Mouse (Mus musculus): ENCODE measurements at regions not wholly inside any gene's neighbourhood (a gene's known extent, or its start where the extent isn't known, plus 50 kb on each side); places are given as distances from the start of the nearest gene placed in this dataset.

DNA sequence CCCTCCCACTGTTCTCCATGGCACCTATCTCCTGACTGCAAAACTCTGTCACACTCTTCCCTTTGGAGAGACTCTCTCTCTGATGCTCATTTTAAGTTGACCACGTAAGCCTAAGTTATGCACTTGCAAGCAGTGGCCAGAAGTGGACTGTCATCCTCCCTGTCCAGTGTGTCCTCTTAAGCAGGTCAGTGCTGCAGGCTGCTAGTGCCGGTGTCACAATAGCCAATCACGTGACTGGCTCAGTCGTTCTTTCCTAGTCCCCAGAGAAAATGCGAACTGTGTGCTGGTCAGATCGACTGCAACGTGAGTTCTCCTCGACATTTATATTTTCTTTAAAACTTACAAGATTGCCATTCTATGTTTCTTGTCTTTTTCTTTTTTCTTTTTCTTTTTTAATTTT, 84.6 kb upstream of the Pced1b start:
- Histone ChIP-seq H3K9ac (ENCODE audit: insufficient read depth, low read depth, low read length, poor library complexity, severe bottlenecking) (no peak overlapping the region), H3K9me3 (ENCODE audit: control insufficient read depth, insufficient read depth, low read depth, low read length) (no peaks in the 10 kb centered on the region), H3K36me3 (ENCODE audit: control insufficient read depth, insufficient read depth, low read length, poor library complexity, severe bottlenecking) (peaks cover 20% of the 10 kb centered on the region; the same call in 1 of the 2 replicates), H3K4me1 (ENCODE audit: control insufficient read depth in 2 of 2, insufficient read depth in 2 of 2, low read length in 2 of 2, poor library complexity in 1 of 2) (no peaks in the 10 kb centered on the region; a peak in 1 of 4 replicates), H3K27ac (ENCODE audit: insufficient read depth, low read depth, low read length, poor library complexity, severe bottlenecking) (no peak overlapping the region), H3K4me3 (ENCODE audit: insufficient read depth in 1 of 2, low read depth in 1 of 2, low read length in 2 of 2, poor library complexity in 1 of 2, severe bottlenecking in 1 of 2) (no peak overlapping the region)
- in situ Hi-C loops (cut with MboI; ENCODE audit: low sequenced_read_pairs in 2 of 2, unreplicated experiment in 2 of 2), result no loop called here
- no peak for DNase-seq (ENCODE audit: low read depth, low spot score)
- TF ChIP-seq ZNF384 (IDR thresholded peaks at IDR 0.05; ENCODE audit: low read depth, low read length) (no peak), HCFC1 (IDR thresholded peaks at IDR 0.05; ENCODE audit: borderline replicate concordance, insufficient read depth, low read length) (no peak), ZC3H11A (IDR thresholded peaks at IDR 0.05; ENCODE audit: borderline replicate concordance, low read depth, low read length) (no peak), CHD2 (IDR thresholded peaks at IDR 0.05; ENCODE audit: low read depth, low read length) (no peak), MAFK (IDR thresholded peaks at IDR 0.05; ENCODE audit: insufficient read depth, low read depth, low read length) (no peak)

DNA sequence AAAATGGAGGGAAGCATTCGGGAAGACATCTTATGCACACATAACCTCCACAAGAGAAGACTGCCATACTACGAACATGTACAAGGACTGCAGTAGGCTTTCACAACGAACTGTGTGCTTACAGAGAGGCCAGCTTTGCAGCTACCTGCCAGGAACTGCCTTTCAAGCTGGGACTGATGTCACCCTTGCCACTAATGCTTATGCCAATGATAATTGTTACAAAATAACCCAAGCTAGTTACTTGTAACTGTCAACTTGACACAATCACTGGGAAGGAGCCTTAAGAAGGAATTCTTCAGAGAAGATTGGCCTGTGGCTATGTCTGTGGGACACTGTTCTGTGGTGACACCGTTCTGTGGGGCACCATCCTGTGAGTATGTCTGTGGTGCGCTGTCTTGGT, 85.4 kb upstream of the Pced1b start:
- no peak for DNase-seq (ENCODE audit: low read depth, low spot score)

DNA sequence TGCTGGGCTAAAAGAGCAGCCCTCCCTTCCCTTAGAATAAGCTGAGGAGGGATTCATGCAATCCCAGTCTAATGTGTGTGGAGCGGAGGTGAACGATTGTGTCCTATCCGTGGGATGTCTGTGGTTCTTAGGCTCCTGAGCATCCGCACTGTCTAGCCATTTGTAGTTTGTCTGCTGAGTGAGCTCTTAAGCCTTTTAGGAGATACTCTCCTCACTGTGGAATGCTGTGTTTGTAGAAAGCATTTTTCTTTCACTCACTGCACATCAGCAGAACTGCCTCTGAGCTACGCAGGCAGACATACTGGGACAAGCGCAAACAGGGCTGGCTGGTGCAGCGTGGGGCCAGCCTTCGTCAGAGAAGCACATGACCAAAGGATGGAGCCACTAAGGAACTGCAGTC, 94.6 kb upstream of the Pced1b start:
- in situ Hi-C loops (cut with MboI; ENCODE audit: low sequenced_read_pairs in 2 of 2, unreplicated experiment in 2 of 2), result no loop called here
- Histone ChIP-seq H3K4me1 (ENCODE audit: control insufficient read depth in 2 of 2, insufficient read depth in 2 of 2, low read length in 2 of 2, poor library complexity in 1 of 2) (no peaks in the 10 kb centered on the region; a peak in 1 of 4 replicates), H3K4me3 (ENCODE audit: insufficient read depth in 1 of 2, low read depth in 1 of 2, low read length in 2 of 2, poor library complexity in 1 of 2, severe bottlenecking in 1 of 2) (no peak overlapping the region), H3K36me3 (ENCODE audit: control insufficient read depth, insufficient read depth, low read length, poor library complexity, severe bottlenecking) (no peaks in the 10 kb centered on the region), H3K9ac (ENCODE audit: insufficient read depth, low read depth, low read length, poor library complexity, severe bottlenecking) (no peak overlapping the region), H3K9me3 (ENCODE audit: control insufficient read depth, insufficient read depth, low read depth, low read length) (no peaks in the 10 kb centered on the region), H3K27ac (ENCODE audit: insufficient read depth, low read depth, low read length, poor library complexity, severe bottlenecking) (no peak overlapping the region)
- DNase-seq (ENCODE audit: low read depth, low spot score), result no peak
- TF ChIP-seq CHD2 (IDR thresholded peaks at IDR 0.05; ENCODE audit: low read depth, low read length) (no peak), HCFC1 (IDR thresholded peaks at IDR 0.05; ENCODE audit: borderline replicate concordance, insufficient read depth, low read length) (no peak), ZNF384 (IDR thresholded peaks at IDR 0.05; ENCODE audit: low read depth, low read length) (no peak), ZC3H11A (IDR thresholded peaks at IDR 0.05; ENCODE audit: borderline replicate concordance, low read depth, low read length) (no peak), MAFK (IDR thresholded peaks at IDR 0.05; ENCODE audit: insufficient read depth, low read depth, low read length) (no peak)

More for the DNA sequence above, 85.4 kb upstream of the Pced1b start:
- Histone ChIP-seq H3K36me3 (ENCODE audit: control insufficient read depth, insufficient read depth, low read length, poor library complexity, severe bottlenecking) (peaks cover 20% of the 10 kb centered on the region; the same call in 1 of the 2 replicates), H3K27ac (ENCODE audit: insufficient read depth, low read depth, low read length, poor library complexity, severe bottlenecking) (no peak overlapping the region), H3K9ac (ENCODE audit: insufficient read depth, low read depth, low read length, poor library complexity, severe bottlenecking) (no peak overlapping the region), H3K4me1 (ENCODE audit: control insufficient read depth in 2 of 2, insufficient read depth in 2 of 2, low read length in 2 of 2, poor library complexity in 1 of 2) (no peaks in the 10 kb centered on the region; a peak in 1 of 4 replicates), H3K9me3 (ENCODE audit: control insufficient read depth, insufficient read depth, low read depth, low read length) (no peaks in the 10 kb centered on the region), H3K4me3 (ENCODE audit: insufficient read depth in 1 of 2, low read depth in 1 of 2, low read length in 2 of 2, poor library complexity in 1 of 2, severe bottlenecking in 1 of 2) (no peak overlapping the region)
- TF ChIP-seq HCFC1 (IDR thresholded peaks at IDR 0.05; ENCODE audit: borderline replicate concordance, insufficient read depth, low read length), result no peak
- no peak for TF ChIP-seq CHD2 (IDR thresholded peaks at IDR 0.05; ENCODE audit: low read depth, low read length)
- no peak for TF ChIP-seq ZNF384 (IDR thresholded peaks at IDR 0.05; ENCODE audit: low read depth, low read length)
- no peak for TF ChIP-seq MAFK (IDR thresholded peaks at IDR 0.05; ENCODE audit: insufficient read depth, low read depth, low read length)
- in situ Hi-C loops (cut with MboI; ENCODE audit: low sequenced_read_pairs in 2 of 2, unreplicated experiment in 2 of 2), result no loop called here

DNA sequence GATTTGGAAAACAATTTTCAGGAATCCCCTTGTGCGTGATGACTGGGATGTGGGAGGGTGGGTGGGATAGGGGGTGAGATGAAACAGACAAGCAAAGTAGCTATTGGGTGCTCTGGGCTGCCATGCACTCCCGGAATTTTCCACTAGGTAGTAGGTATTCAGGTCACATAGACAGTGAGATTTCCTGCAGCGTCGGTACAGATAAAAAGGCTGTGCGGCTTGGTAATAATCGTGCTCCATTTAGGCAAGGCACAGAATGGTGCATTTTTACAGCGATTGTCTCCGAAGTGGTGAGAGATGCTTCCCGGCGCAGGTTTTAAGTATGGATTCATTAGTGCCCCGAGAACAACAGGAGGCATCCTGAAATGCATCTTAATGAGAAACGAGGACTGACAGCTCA, 95.1 kb upstream of the Pced1b start:
- H3K4me3 ChIP-seq (ENCODE audit: insufficient read depth in 1 of 2, low read depth in 1 of 2, low read length in 2 of 2, poor library complexity in 1 of 2, severe bottlenecking in 1 of 2), result no peak overlapping the region
- in situ Hi-C loops (cut with MboI; ENCODE audit: low sequenced_read_pairs in 2 of 2, unreplicated experiment in 2 of 2), result no loop called here
- H3K27ac ChIP-seq (ENCODE audit: insufficient read depth, low read depth, low read length, poor library complexity, severe bottlenecking), result no peak overlapping the region
- no peak for DNase-seq (ENCODE audit: low read depth, low spot score)
- H3K36me3 ChIP-seq (ENCODE audit: control insufficient read depth, insufficient read depth, low read length, poor library complexity, severe bottlenecking), result no peaks in the 10 kb centered on the region
- no peaks in the 10 kb centered on the region; a peak in 1 of 4 replicates for H3K4me1 ChIP-seq (ENCODE audit: control insufficient read depth in 2 of 2, insufficient read depth in 2 of 2, low read length in 2 of 2, poor library complexity in 1 of 2)
- TF ChIP-seq HCFC1 (IDR thresholded peaks at IDR 0.05; ENCODE audit: borderline replicate concordance, insufficient read depth, low read length) (no peak), ZC3H11A (IDR thresholded peaks at IDR 0.05; ENCODE audit: borderline replicate concordance, low read depth, low read length) (no peak), CHD2 (IDR thresholded peaks at IDR 0.05; ENCODE audit: low read depth, low read length) (no peak), MAFK (IDR thresholded peaks at IDR 0.05; ENCODE audit: insufficient read depth, low read depth, low read length) (no peak), ZNF384 (IDR thresholded peaks at IDR 0.05; ENCODE audit: low read depth, low read length) (no peak)
- no peak overlapping the region for H3K9ac ChIP-seq (ENCODE audit: insufficient read depth, low read depth, low read length, poor library complexity, severe bottlenecking)
- H3K9me3 ChIP-seq (ENCODE audit: control insufficient read depth, insufficient read depth, low read depth, low read length), result no peaks in the 10 kb centered on the region

All from ES-E14 (cell line).